Mouse (Mus musculus): ENCODE measurements at regions not wholly inside any gene's neighbourhood (a gene's known extent, or its start where the extent isn't known, plus 50 kb on each side); places are given as distances from the start of the nearest gene placed in this dataset.

DNA sequence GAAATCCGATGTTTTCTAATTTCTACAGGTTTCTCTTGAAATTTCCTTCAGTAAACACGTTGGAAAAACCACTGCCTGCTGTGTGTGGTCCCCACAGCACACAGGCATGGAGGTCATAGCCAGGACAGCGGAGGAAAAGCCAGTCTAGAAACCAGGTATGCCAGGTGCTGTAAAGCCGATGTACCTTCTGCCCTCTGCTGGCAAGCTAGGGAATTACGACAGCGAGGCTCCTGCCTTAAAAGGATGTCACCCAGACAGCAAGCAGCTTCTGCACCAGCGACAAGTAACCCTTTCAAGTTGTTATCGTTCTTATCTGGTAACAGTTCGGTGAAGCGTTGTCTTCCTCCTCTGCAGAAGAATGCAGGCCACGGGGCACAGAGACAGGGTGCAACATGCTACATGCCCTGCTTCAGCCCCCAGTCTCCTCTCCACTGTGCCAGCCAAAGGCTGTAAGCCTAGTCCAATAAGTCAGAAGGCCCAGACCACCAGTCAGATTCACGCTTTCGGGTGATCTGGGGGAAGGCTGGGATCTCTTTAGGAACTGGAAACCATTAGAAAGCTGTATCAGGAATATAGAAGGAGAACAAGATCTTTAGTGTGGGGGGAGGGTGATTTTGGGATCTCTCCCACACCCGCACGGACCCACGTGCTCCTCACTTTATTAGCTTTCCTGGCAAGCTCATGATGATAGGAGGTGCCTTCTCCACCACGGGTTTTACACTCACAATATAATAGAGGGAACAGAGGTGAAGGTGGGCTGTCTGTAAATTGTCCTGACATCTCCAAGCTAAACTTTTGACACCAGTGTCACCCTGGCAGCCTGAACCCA lies 79.9 kb upstream of the Elac2 start:
- WGBS = 37% methylated on average over 17 of the region's 17 CpGs
- peak; percentile 97 for TF ChIP-seq CTCF (IDR thresholded peaks at IDR 0.05; ENCODE audit: low read depth)

DNA sequence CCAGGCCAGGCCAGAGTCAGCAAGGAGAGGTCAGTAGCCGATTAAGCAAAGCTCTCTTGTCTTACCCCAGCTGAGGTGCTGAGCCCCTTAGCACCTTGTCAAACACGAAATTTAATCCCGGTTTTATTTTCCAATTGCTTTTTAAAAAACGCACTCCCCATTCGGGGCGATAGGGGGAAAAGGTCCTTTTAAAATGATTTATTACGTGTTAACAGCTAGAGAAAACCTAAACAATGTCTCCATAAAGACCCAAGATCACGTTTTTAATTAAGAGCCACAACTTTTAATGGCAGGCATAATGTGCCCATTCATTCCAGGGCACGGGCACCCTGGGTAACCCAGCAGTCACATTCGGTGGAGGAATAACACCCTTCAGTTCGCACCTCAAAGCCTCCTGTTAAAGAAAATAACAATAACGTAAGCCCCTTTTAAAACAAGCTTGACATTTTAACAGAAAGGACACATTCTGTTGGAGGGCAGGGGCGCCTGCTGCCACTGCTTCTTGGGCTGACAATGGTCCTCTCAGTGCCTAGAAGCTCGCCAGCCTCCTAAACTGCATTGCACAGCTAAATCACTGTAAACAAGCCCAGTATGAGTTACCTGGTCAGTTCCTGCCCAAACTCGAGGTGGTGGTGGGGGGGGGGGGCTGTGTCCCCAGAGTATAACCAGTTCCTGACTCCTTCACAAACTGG lies 79.1 kb upstream of the Elac2 start:
- 52% methylated on average over 15 of the region's 15 CpGs for WGBS
- no peak for DNase-seq (ENCODE audit: low spot score)
- H3K9me3 ChIP-seq (ENCODE audit: low read length) = no peaks in the 10 kb centered on the region
- no peaks in the 10 kb centered on the region for H3K4me1 ChIP-seq (ENCODE audit: insufficient read depth, low read length)
- H3K27ac ChIP-seq = no peak overlapping the region
- no peak overlapping the region for H3K4me3 ChIP-seq (ENCODE audit: low read length)
- H3K4me2 ChIP-seq (ENCODE audit: low read depth, low read length) = no peak overlapping the region
- TF ChIP-seq CTCF (IDR thresholded peaks at IDR 0.05; ENCODE audit: low read depth) = no peak
- ATAC-seq = no peak
- H3K36me3 ChIP-seq (ENCODE audit: insufficient read depth, low read length) = no peaks in the 10 kb centered on the region
- H3K9ac ChIP-seq (replicated peaks; ENCODE audit: low read length) = no peak overlapping the region
- no peaks in the 10 kb centered on the region for H3K27me3 ChIP-seq (ENCODE audit: insufficient read depth, low read length)

More for the DNA sequence above, 79.9 kb upstream of the Elac2 start:
- H3K4me3 ChIP-seq (ENCODE audit: low read length) = no peak overlapping the region
- H3K4me1 ChIP-seq (ENCODE audit: insufficient read depth, low read length) = no peaks in the 10 kb centered on the region
- no peaks in the 10 kb centered on the region for H3K9me3 ChIP-seq (ENCODE audit: low read length)
- H3K9ac ChIP-seq (replicated peaks; ENCODE audit: low read length) = no peak overlapping the region
- no peaks in the 10 kb centered on the region for H3K27me3 ChIP-seq (ENCODE audit: insufficient read depth, low read length)
- H3K36me3 ChIP-seq (ENCODE audit: insufficient read depth, low read length) = no peaks in the 10 kb centered on the region
- H3K4me2 ChIP-seq (ENCODE audit: low read depth, low read length) = no peak overlapping the region
- DNase-seq (ENCODE audit: low spot score) = peak; percentile 89
- H3K27ac ChIP-seq = no peak overlapping the region
- ATAC-seq = 0 out of 2 replicates have a peak, but pooled peaks have one; percentile 43

DNA sequence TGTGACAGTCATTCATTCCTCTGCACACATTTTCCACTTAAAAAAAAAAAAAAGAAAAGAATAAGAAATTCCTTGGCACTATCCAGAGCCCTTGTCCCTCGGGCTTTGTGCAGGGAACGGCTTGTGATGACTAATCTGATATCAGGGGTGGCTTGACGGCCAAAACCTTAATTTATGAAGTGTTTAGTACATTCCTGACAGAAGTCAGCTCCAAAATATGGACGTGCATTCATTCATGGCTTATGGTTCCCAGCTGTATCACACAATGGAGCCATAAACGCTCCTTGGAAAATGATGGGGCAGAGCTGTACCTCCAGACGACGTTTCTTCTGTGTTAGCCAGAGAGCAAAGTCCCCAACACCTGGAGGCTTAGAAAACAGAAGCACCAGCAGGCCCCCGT lies 62.1 kb upstream of the Elac2 start:
- Histone ChIP-seq H3K36me3 (ENCODE audit: insufficient read depth, low read length) (no peaks in the 10 kb centered on the region), H3K9ac (replicated peaks; ENCODE audit: low read length) (no peak overlapping the region), H3K27ac (no peak overlapping the region), H3K27me3 (ENCODE audit: insufficient read depth, low read length) (no peaks in the 10 kb centered on the region), H3K4me1 (ENCODE audit: insufficient read depth, low read length) (no peaks in the 10 kb centered on the region), H3K4me2 (ENCODE audit: low read depth, low read length) (no peak overlapping the region), H3K4me3 (ENCODE audit: low read length) (no peak overlapping the region), H3K9me3 (ENCODE audit: low read length) (no peaks in the 10 kb centered on the region)
- no peak for TF ChIP-seq CTCF (IDR thresholded peaks at IDR 0.05; ENCODE audit: low read depth)
- DNase-seq (ENCODE audit: low spot score) (no peak), ATAC-seq (no peak)
- 63% methylated on average over 8 of the region's 8 CpGs for WGBS

DNA sequence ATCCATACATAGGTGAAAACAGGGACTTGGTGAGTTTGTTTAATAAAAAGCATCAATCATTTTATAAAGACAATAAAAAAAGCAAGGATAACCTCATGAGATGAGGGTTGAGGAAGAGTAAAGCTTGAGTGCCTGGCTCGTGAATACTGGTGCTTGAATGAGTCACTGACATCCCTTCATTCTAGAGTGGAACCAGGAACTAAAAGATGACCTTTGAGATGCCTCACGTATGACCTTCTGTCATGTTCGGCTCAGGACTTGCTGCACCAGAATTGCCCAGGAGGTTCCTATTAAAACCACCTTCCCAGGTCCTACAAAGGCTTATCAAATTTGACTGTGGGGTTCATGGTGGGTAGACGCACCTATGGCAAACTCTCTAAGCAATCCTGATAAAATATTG lies 61.5 kb upstream of the Elac2 start:
- no peak for DNase-seq (ENCODE audit: low spot score)
- WGBS = 92% methylated on average over 4 of the region's 4 CpGs
- H3K9me3 ChIP-seq (ENCODE audit: low read length) = no peaks in the 10 kb centered on the region
- H3K4me1 ChIP-seq (ENCODE audit: insufficient read depth, low read length) = no peaks in the 10 kb centered on the region
- H3K36me3 ChIP-seq (ENCODE audit: insufficient read depth, low read length) = no peaks in the 10 kb centered on the region
- no peak overlapping the region for H3K9ac ChIP-seq (replicated peaks; ENCODE audit: low read length)
- no peak for ATAC-seq
- H3K27ac ChIP-seq = no peak overlapping the region
- H3K4me3 ChIP-seq (ENCODE audit: low read length) = no peak overlapping the region
- no peaks in the 10 kb centered on the region for H3K27me3 ChIP-seq (ENCODE audit: insufficient read depth, low read length)
- H3K4me2 ChIP-seq (ENCODE audit: low read depth, low read length) = no peak overlapping the region
- TF ChIP-seq CTCF (IDR thresholded peaks at IDR 0.05; ENCODE audit: low read depth) = no peak

DNA sequence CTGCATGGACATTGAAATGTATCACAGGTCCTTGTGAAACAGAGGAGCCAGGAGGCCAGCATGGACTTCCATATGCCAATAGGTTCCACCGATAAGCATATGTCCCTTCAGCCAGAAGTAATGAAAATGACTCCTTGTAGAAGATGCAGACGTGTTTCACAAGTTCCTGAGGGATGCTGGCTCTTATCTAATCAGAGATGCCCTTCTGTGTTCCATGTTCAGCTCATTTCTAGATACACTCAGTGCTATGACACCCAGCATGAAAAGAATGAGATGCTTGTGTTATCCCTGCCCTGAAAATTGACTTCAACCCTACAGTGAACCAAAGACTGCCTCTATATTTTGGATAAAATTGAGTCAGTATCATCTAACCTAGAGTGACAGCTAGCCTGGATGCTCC lies 53.8 kb upstream of the Elac2 start:
- no peaks in the 10 kb centered on the region for H3K36me3 ChIP-seq (ENCODE audit: insufficient read depth, low read length)
- H3K4me2 ChIP-seq (ENCODE audit: low read depth, low read length) = no peak overlapping the region
- no peaks in the 10 kb centered on the region for H3K27me3 ChIP-seq (ENCODE audit: insufficient read depth, low read length)
- DNase-seq (ENCODE audit: low spot score) (no peak), ATAC-seq (no peak)
- no peak for TF ChIP-seq CTCF (IDR thresholded peaks at IDR 0.05; ENCODE audit: low read depth)
- WGBS = 81% methylated on average over 2 of the region's 2 CpGs
- no peaks in the 10 kb centered on the region for H3K4me1 ChIP-seq (ENCODE audit: insufficient read depth, low read length)
- H3K4me3 ChIP-seq (ENCODE audit: low read length) = no peak overlapping the region
- H3K9me3 ChIP-seq (ENCODE audit: low read length) = no peaks in the 10 kb centered on the region
- H3K9ac ChIP-seq (replicated peaks; ENCODE audit: low read length) = no peak overlapping the region
- H3K27ac ChIP-seq = no peak overlapping the region

DNA sequence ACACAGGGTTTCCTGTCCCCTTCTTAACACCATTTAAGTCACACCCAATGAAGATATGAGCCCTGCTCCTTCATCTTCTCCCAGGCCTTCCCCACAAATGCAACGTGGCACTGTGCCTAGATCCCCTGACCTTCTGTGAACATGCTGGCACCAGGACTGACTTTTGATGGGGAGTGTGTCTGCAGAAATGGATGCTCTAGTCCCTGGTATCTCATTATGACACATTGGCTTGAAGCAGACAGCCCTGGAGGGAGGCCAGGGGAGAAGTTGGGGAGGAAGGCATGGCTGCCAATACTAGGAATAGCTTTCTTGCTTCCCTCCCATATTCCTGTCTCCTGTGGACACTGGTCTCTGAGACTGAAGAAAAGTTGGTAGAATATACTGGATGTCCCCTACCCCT lies 52.9 kb upstream of the Elac2 start:
- Histone ChIP-seq H3K4me2 (ENCODE audit: low read depth, low read length) (no peak overlapping the region), H3K4me1 (ENCODE audit: insufficient read depth, low read length) (0 out of 2 replicates have a peak, but pooled peaks cover 2% of the 10 kb centered on the region), H3K9ac (replicated peaks; ENCODE audit: low read length) (no peak overlapping the region), H3K27me3 (ENCODE audit: insufficient read depth, low read length) (no peaks in the 10 kb centered on the region), H3K36me3 (ENCODE audit: insufficient read depth, low read length) (no peaks in the 10 kb centered on the region), H3K9me3 (ENCODE audit: low read length) (no peaks in the 10 kb centered on the region), H3K4me3 (ENCODE audit: low read length) (no peak overlapping the region), H3K27ac (no peak overlapping the region)
- DNase-seq (ENCODE audit: low spot score) (no peak), ATAC-seq (no peak)
- 50% methylated on average over 1 of the region's 1 CpGs for whole genome bisulfite sequencing
- TF ChIP-seq CTCF (IDR thresholded peaks at IDR 0.05; ENCODE audit: low read depth) = no peak

Small RNA genes lying in the stretch of these regions (microRNA-seq; reads per million reads assigned to microRNA genes)
- 0 reads per million in 2 experiments for gene Gm24275
